Mouse (Mus musculus) bone marrow, adult 2 months (tissue): ENCODE results near the gene Pde4dip.

Experiments
- CTCF ChIP-seq: fragments of 200-500 bp; IDR thresholded peaks from 2 replicates; pipeline ENCODE4 v1.5.1; 2011; ENCODE audit warnings: low read length, control low read depth; ENCODE audit not compliant: control insufficient read depth, insufficient read depth
- POLR2A ChIP-seq: fragments of 200-500 bp; IDR thresholded peaks from 2 replicates; pipeline ENCODE4 v1.6.1; 2011; ENCODE audit warnings: low read depth, mild to moderate bottlenecking, control low read depth, low read length, borderline replicate concordance; ENCODE audit not compliant: control insufficient read depth

DNA sequence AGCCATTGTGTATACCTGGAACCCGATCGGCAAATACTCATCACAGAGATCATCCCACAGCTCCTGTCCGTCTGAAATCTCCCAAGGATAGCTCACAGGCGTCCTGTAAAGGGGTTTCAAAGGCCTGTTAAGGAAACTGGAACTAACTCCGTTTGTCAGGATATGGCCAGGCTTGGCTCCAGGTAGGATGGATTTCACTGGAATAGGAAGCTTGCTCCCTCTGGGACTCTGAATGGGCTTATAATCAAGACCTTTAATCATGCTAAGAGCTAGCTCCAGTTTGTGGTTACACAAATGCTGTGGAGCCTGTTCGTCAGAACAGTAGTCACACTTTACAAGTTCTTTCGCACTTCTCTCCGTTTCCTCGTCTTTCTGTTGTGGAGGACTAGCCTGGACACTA lies 122.0 kb downstream of the Pde4dip start:
- TF ChIP-seq POLR2A (no peak), CTCF (no peak)
